Comparison of ENCODE assay signal across 10 mouse cellular contexts in genomic region chr11:87444735-87445428, GRCm38 (mm10). TPM values are rescaled to one million over a fixed set of nuclear protein-coding genes. Genes with fewer than 3 reads are reported as not detected.
A peak's percentile ranks its signal among the peaks of the same experiment; 100 is the strongest.
DNase-seq lines count a peak whose midpoint lies in the region; ATAC-seq and TF ChIP-seq lines count a peak whose summit lies in the region.
"Had no signal": no experiment of that assay in that cellular context is flagged by ENCODE, and none has a peak within 500 bp of the region (broad histone marks: within the 10 kb centered on the region; RNA-seq: fewer than 3 reads in every experiment).

No protein-coding gene starts in this region.

- H3K27me3 ChIP-seq in embryonic facial prominence, embryonic 12.5 days, result no peaks in the 10 kb centered on the region
- peaks cover 11% of the 10 kb centered on the region for H3K27me3 ChIP-seq in embryonic facial prominence, embryonic 10.5 days (replicated peaks; ENCODE audit: low read depth, poor library complexity, severe bottlenecking)
- H3K27me3 ChIP-seq in limb, embryonic 12.5 days, result no peaks in the 10 kb centered on the region
- peaks cover 6% of the 10 kb centered on the region for H3K27me3 ChIP-seq in limb, embryonic 10.5 days (ENCODE audit: low read depth, poor library complexity, severe bottlenecking)
- H3K27me3 ChIP-seq in heart, postnatal 0 days (ENCODE audit: control insufficient read depth, insufficient read depth, low read length), result no peaks in the 10 kb centered on the region
- no peaks in the 10 kb centered on the region for H3K27me3 ChIP-seq in midbrain, embryonic 15.5 days (replicated peaks)

- 9% methylated on average over 16 of the region's 16 CpGs for WGBS in embryonic facial prominence, embryonic 12.5 days
- WGBS in embryonic facial prominence, embryonic 10.5 days, result 8% methylated on average over 16 of the region's 16 CpGs
- WGBS in limb, embryonic 12.5 days, result 8% methylated on average over 16 of the region's 16 CpGs
- 6% methylated on average over 16 of the region's 16 CpGs for WGBS in limb, embryonic 10.5 days
- WGBS in heart, postnatal 0 days, result 9% methylated on average over 16 of the region's 16 CpGs
- WGBS in midbrain, embryonic 15.5 days, result 8% methylated on average over 16 of the region's 16 CpGs

- no peak for TF ChIP-seq CTCF in heart, postnatal 0 days (IDR thresholded peaks at IDR 0.05; ENCODE audit: low read depth)

- no peaks in the 10 kb centered on the region for H3K36me3 ChIP-seq in embryonic facial prominence, embryonic 12.5 days
- H3K36me3 ChIP-seq in embryonic facial prominence, embryonic 10.5 days (replicated peaks), result no peaks in the 10 kb centered on the region
- H3K36me3 ChIP-seq in limb, embryonic 12.5 days, result no peaks in the 10 kb centered on the region
- H3K36me3 ChIP-seq in limb, embryonic 10.5 days, result no peaks in the 10 kb centered on the region
- H3K36me3 ChIP-seq in heart, postnatal 0 days (replicated peaks; ENCODE audit: control insufficient read depth, insufficient read depth, low read length), result no peaks in the 10 kb centered on the region
- H3K36me3 ChIP-seq in midbrain, embryonic 15.5 days (replicated peaks), result no peaks in the 10 kb centered on the region

- H3K4me3 ChIP-seq in embryonic facial prominence, embryonic 12.5 days, result no peak overlapping the region
- no peak overlapping the region for H3K4me3 ChIP-seq in embryonic facial prominence, embryonic 10.5 days
- no peak overlapping the region for H3K4me3 ChIP-seq in limb, embryonic 12.5 days (replicated peaks)
- no peak overlapping the region for H3K4me3 ChIP-seq in limb, embryonic 10.5 days
- H3K4me3 ChIP-seq in heart, postnatal 0 days (ENCODE audit: low read depth, low read length), result no peak overlapping the region
- no peak overlapping the region for H3K4me3 ChIP-seq in midbrain, embryonic 15.5 days

- H3K27ac ChIP-seq in embryonic facial prominence, embryonic 12.5 days, result no peak overlapping the region
- H3K27ac ChIP-seq in embryonic facial prominence, embryonic 10.5 days (replicated peaks), result no peak overlapping the region
- H3K27ac ChIP-seq in limb, embryonic 12.5 days, result no peak overlapping the region
- H3K27ac ChIP-seq in limb, embryonic 10.5 days, result no peak overlapping the region
- H3K27ac ChIP-seq in heart, postnatal 0 days (ENCODE audit: low read depth), result no peak overlapping the region
- H3K27ac ChIP-seq in midbrain, embryonic 15.5 days, result 0 out of 2 replicates have a peak overlapping the region, but pooled peaks have one; percentile 21

- no peaks in the 10 kb centered on the region for H3K4me1 ChIP-seq in embryonic facial prominence, embryonic 12.5 days
- peaks cover 14% of the 10 kb centered on the region; the same call in 1 of the 2 replicates for H3K4me1 ChIP-seq in embryonic facial prominence, embryonic 10.5 days
- no peaks in the 10 kb centered on the region for H3K4me1 ChIP-seq in limb, embryonic 12.5 days (replicated peaks)
- peaks cover 11% of the 10 kb centered on the region for H3K4me1 ChIP-seq in limb, embryonic 10.5 days
- peaks cover 3% of the 10 kb centered on the region; the same call in 1 of the 2 replicates for H3K4me1 ChIP-seq in heart, postnatal 0 days (ENCODE audit: control insufficient read depth, insufficient read depth)
- H3K4me1 ChIP-seq in midbrain, embryonic 15.5 days, result peaks cover 18% of the 10 kb centered on the region; the same call in 1 of the 2 replicates

- DNase-seq in embryonic facial prominence, embryonic 10.5 days (ENCODE audit: low spot score), result no peak
- no peak for DNase-seq in limb, embryonic 10.5 days (ENCODE audit: low spot score)
- no peak for DNase-seq in heart, postnatal 0 days (ENCODE audit: low spot score)
- DNase-seq in gastrocnemius, adult 18-20 months (ENCODE audit: low spot score), result no peak
- DNase-seq: cerebellum, adult 2 months had no signal

- no peak for ATAC-seq in embryonic facial prominence, embryonic 12.5 days (ENCODE audit: insufficient number of reproducible peaks, insufficient read depth, low FRiP score, low TSS enrichment)
- no peak for ATAC-seq in limb, embryonic 12.5 days (ENCODE audit: insufficient number of reproducible peaks, insufficient read depth, low FRiP score, low TSS enrichment, low read depth)
- ATAC-seq in heart, postnatal 0 days (ENCODE audit: insufficient read depth, low read depth), result no peak
- no peak for ATAC-seq in midbrain, embryonic 15.5 days (replicated peaks)
- no peak for ATAC-seq in activated CD4-positive, CD25-positive, alpha-beta regulatory T cell, adult 4 months

- H3K9ac ChIP-seq in embryonic facial prominence, embryonic 12.5 days, result no peak overlapping the region
- H3K9ac ChIP-seq in limb, embryonic 12.5 days (replicated peaks), result no peak overlapping the region
- no peak overlapping the region for H3K9ac ChIP-seq in heart, postnatal 0 days (replicated peaks; ENCODE audit: low read depth, low read length)
- no peak overlapping the region for H3K9ac ChIP-seq in midbrain, embryonic 15.5 days

- peak overlapping the region; percentile 11; the same call in 1 of the 2 replicates for H3K4me2 ChIP-seq in embryonic facial prominence, embryonic 12.5 days (replicated peaks)
- 0 out of 2 replicates have a peak overlapping the region, but pooled peaks have one; percentile 23 for H3K4me2 ChIP-seq in limb, embryonic 12.5 days
- peak overlapping the region; percentile 18; the same call in 1 of the 2 replicates for H3K4me2 ChIP-seq in heart, postnatal 0 days (ENCODE audit: low read depth, low read length)
- H3K4me2 ChIP-seq in midbrain, embryonic 15.5 days, result no peak overlapping the region

- TF ChIP-seq EP300 in heart, postnatal 0 days (IDR thresholded peaks at IDR 0.05; ENCODE audit: low read depth), result no peak

- H3K9me3 ChIP-seq in embryonic facial prominence, embryonic 12.5 days, result no peaks in the 10 kb centered on the region
- H3K9me3 ChIP-seq in embryonic facial prominence, embryonic 10.5 days, result no peaks in the 10 kb centered on the region
- H3K9me3 ChIP-seq in limb, embryonic 12.5 days, result no peaks in the 10 kb centered on the region
- no peaks in the 10 kb centered on the region for H3K9me3 ChIP-seq in limb, embryonic 10.5 days (replicated peaks)
- H3K9me3 ChIP-seq in heart, postnatal 0 days (replicated peaks; ENCODE audit: control insufficient read depth, low read length), result no peaks in the 10 kb centered on the region
- H3K9me3 ChIP-seq in midbrain, embryonic 15.5 days, result no peaks in the 10 kb centered on the region

RNA-seq across cellular contexts. Expression of gene Tex14, which starts 40.0 kb away (rescaled TPM):
- polyA plus RNA-seq in embryonic facial prominence, embryonic 12.5 days (2016; fragmentation: Nextera tagmentation; extraction: Ambion mirVana), result 0.64 and 0.99 TPM in 2 replicates
- polyA plus RNA-seq in embryonic facial prominence, embryonic 10.5 days (2016; fragmentation: Nextera tagmentation; extraction: Ambion mirVana), result 0.50 TPM in 1 of 2 replicates, not detected in the other
- polyA plus RNA-seq in limb, embryonic 12.5 days (2016; fragmentation: Nextera tagmentation; extraction: Ambion mirVana), result 0.47 and 0.81 TPM in 2 replicates
- polyA plus RNA-seq in limb, embryonic 10.5 days (2016; fragmentation: Nextera tagmentation; extraction: Ambion mirVana), result 0.16 and 0.33 TPM in 2 replicates
- 0.04 and 0.46 TPM in 2 replicates for total RNA-seq in heart, postnatal 0 days (2014; rRNA removed; ENCODE audit: low replicate concordance)
- 0.22 TPM in 1 of 2 replicates, not detected in the other for polyA plus RNA-seq in heart, postnatal 0 days (2015; fragmentation: Nextera tagmentation; extraction: Ambion mirVana)
- polyA plus RNA-seq in midbrain, embryonic 15.5 days (2015; fragmentation: Nextera tagmentation; extraction: Ambion mirVana), result 0.28 and 0.50 TPM in 2 replicates
- under 1 TPM; 0.22 to 0.58 TPM for polyA plus RNA-seq in activated CD4-positive, CD25-positive, alpha-beta regulatory T cell, adult 4 months (2017; shearing (Covaris generic))
- under 1 TPM; 0.14 TPM for total RNA-seq in gastrocnemius, adult 18-20 months (2021)
- polyA plus RNA-seq: C2C12 had no signal

RNA-seq across cellular contexts. Expression of gene Rad51c, which starts 40.1 kb away (rescaled TPM):
- polyA plus RNA-seq in embryonic facial prominence, embryonic 12.5 days (2016; fragmentation: Nextera tagmentation; extraction: Ambion mirVana), result 10.6 TPM in 2 replicates
- polyA plus RNA-seq in embryonic facial prominence, embryonic 10.5 days (2016; fragmentation: Nextera tagmentation; extraction: Ambion mirVana), result 11.5 and 11.9 TPM in 2 replicates
- polyA plus RNA-seq in limb, embryonic 12.5 days (2016; fragmentation: Nextera tagmentation; extraction: Ambion mirVana), result 11.8 and 12.3 TPM in 2 replicates
- 11.5 and 15.4 TPM in 2 replicates for polyA plus RNA-seq in limb, embryonic 10.5 days (2016; fragmentation: Nextera tagmentation; extraction: Ambion mirVana)
- 3.7 and 6.9 TPM in 2 replicates for total RNA-seq in heart, postnatal 0 days (2014; rRNA removed; ENCODE audit: low replicate concordance)
- polyA plus RNA-seq in heart, postnatal 0 days (2015; fragmentation: Nextera tagmentation; extraction: Ambion mirVana), result 4.7 and 5.2 TPM in 2 replicates
- 4.0 and 4.5 TPM in 2 replicates for polyA plus RNA-seq in midbrain, embryonic 15.5 days (2015; fragmentation: Nextera tagmentation; extraction: Ambion mirVana)
- 1 to 10 TPM; 1.2 to 1.6 TPM for polyA plus RNA-seq in activated CD4-positive, CD25-positive, alpha-beta regulatory T cell, adult 4 months (2017; shearing (Covaris generic))
- under 1 TPM; 0.17 to 0.18 TPM for total RNA-seq in gastrocnemius, adult 18-20 months (2021)
